Mouse (Mus musculus): ENCODE measurements around the gene Mtg2. TPM values are rescaled to one million over a fixed set of nuclear protein-coding genes. Genes with fewer than 3 reads are reported as not detected.

Mtg2 gene
- total RNA-seq (2021), result 14.6 and 17.9 TPM in 2 replicates
- long read RNA-seq, experiment 1, partial matches to known transcripts, result 7 of 43 reads
- long read RNA-seq, experiment 1, other reads (novel, unspliced or antisense), result 35 of 43 reads
- long read RNA-seq, experiment 2, partial matches to known transcripts, result 4 of 35 reads
- long read RNA-seq, experiment 2, other reads (novel, unspliced or antisense), result 30 of 35 reads

- DNase-seq, result peak; percentile 97
Measured at GRCm38 (mm10) chr2:180070481-180071453, at the start of gene Mtg2. TSS of gene Mtg2 (plus strand) at chr2:180070588.

GRCm38 (mm10) chr2:180020919-180021318 lies 49.5 kb upstream of the Mtg2 start:
- no peak for DNase-seq

- DNase-seq, result no peak
Measured at GRCm38 (mm10) chr2:180022751-180023150, 47.6 kb upstream of the Mtg2 start.

- DNase-seq, result peak; percentile 100
Measured at GRCm38 (mm10) chr2:180024401-180025098, 45.8 kb upstream of the Mtg2 start, which contains the start of gene Lsm14b. TSS of gene Lsm14b (plus strand) at chr2:180024987.

- peak; percentile 73 for DNase-seq
Measured at GRCm38 (mm10) chr2:180025135-180025860, 45.1 kb upstream of the Mtg2 start.

GRCm38 (mm10) chr2:180025861-180026200 lies 44.6 kb upstream of the Mtg2 start:
- DNase-seq, result no peak

GRCm38 (mm10) chr2:180027768-180028167 lies 42.6 kb upstream of the Mtg2 start:
- no peak for DNase-seq

- DNase-seq, result no peak
Measured at GRCm38 (mm10) chr2:180031270-180031669, 39.1 kb upstream of the Mtg2 start.

GRCm38 (mm10) chr2:180032925-180033324 lies 37.5 kb upstream of the Mtg2 start:
- DNase-seq, result no peak

- DNase-seq, result no peak
Measured at GRCm38 (mm10) chr2:180033956-180034355, 36.4 kb upstream of the Mtg2 start.

- no peak for DNase-seq
Measured at GRCm38 (mm10) chr2:180034753-180035152, 35.6 kb upstream of the Mtg2 start.

- DNase-seq, result no peak
Measured at GRCm38 (mm10) chr2:180040406-180040805, 30.0 kb upstream of the Mtg2 start.

GRCm38 (mm10) chr2:180041577-180042255 lies 28.7 kb upstream of the Mtg2 start:
- DNase-seq, result peak; percentile 72

GRCm38 (mm10) chr2:180042256-180042857 lies 28.0 kb upstream of the Mtg2 start, which contains the start of the genes Psma7 and Ss18l1:
TSS of gene Psma7 (minus strand) at chr2:180042433.
TSS of gene Ss18l1 (plus strand) at chr2:180042509.
- DNase-seq, result peak; percentile 96

- peak; percentile 89 for DNase-seq
Measured at GRCm38 (mm10) chr2:180042858-180043515, 27.4 kb upstream of the Mtg2 start.

GRCm38 (mm10) chr2:180045283-180045682 lies 25.1 kb upstream of the Mtg2 start:
- peak; percentile 65 for DNase-seq

- DNase-seq, result no peak
Measured at GRCm38 (mm10) chr2:180047580-180047979, 22.8 kb upstream of the Mtg2 start.

GRCm38 (mm10) chr2:180047980-180048635 lies 22.3 kb upstream of the Mtg2 start:
- no peak for DNase-seq

GRCm38 (mm10) chr2:180050986-180051385 lies 19.4 kb upstream of the Mtg2 start:
- peak; percentile 90 for DNase-seq
